Mouse (Mus musculus): Measurements from ENCODE around the gene Pdk3.

GRCm38 (mm10) chrX:93876981-93877633, 45.1 kb upstream of the Pdk3 start:
- TF ChIP-seq MAX (IDR thresholded peaks at IDR 0.05; ENCODE audit: low read depth) = no peak
- TF ChIP-seq POLR2A (IDR thresholded peaks at IDR 0.05; ENCODE audit: insufficient read length, low read depth) = no peak
- TF ChIP-seq E2F4 (IDR thresholded peaks at IDR 0.05; ENCODE audit: insufficient read depth) = no peak
- TF ChIP-seq TCF12 (IDR thresholded peaks at IDR 0.05; ENCODE audit: insufficient read depth, poor library complexity, severe bottlenecking) = no peak
- TF ChIP-seq TCF3 (IDR thresholded peaks at IDR 0.05; ENCODE audit: insufficient read length, low read depth) = no peak
- no peak for TF ChIP-seq CEBPB (IDR thresholded peaks at IDR 0.05; ENCODE audit: insufficient read depth, poor library complexity, severe bottlenecking)
